Mouse (Mus musculus): Measurements from ENCODE around the gene Irf8. TPM values are rescaled to one million over a fixed set of nuclear protein-coding genes. Genes with fewer than 3 reads are reported as not detected.
"Not testable (repeated sequence)": the region's sequence is repeated elsewhere in the genome, so short reads cannot be mapped to it uniquely, and the experiment has no call there.

Gene Irf8
- total RNA-seq, 4 experiments from 2014 or later: 8.9 to 12.0 (median 10.7) TPM

DNA sequence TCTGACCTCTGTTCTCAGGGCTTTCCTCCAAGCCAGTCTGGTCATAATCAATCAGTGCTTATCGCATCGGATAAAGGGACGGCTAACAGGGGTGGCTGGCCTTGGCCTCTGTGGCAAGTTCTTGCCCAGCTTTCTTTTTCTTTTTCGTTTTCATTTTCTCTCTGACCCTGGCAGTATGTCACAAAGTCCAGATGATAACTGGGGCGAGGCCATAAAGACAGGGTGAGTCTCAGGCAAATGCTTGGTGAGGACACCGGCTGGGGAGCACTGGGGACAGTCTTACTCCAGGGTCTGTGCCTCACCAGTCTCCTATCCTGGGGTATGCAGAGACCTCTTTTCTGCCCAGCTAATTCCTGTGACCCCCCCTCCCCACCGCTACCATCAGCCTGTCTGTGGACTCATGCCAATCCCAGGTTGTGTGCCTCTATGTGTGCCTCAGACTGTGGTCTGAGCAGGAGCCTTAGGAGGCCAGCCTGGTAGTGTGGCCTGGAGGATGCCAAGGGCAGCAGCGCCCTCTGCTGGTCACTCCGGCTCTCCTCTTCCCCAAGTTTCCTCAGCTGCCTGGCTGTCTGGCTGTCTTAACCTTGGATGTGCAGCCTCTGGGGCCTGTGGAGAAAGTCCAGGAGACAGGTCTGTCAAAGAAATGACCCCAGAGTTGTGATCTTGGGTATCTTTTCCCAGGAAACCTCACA lies 59.9 kb downstream of the Irf8 start:
- DNase-seq (ENCODE audit: low spot score in 2 of 2): peak; percentile 67 to 70

DNA sequence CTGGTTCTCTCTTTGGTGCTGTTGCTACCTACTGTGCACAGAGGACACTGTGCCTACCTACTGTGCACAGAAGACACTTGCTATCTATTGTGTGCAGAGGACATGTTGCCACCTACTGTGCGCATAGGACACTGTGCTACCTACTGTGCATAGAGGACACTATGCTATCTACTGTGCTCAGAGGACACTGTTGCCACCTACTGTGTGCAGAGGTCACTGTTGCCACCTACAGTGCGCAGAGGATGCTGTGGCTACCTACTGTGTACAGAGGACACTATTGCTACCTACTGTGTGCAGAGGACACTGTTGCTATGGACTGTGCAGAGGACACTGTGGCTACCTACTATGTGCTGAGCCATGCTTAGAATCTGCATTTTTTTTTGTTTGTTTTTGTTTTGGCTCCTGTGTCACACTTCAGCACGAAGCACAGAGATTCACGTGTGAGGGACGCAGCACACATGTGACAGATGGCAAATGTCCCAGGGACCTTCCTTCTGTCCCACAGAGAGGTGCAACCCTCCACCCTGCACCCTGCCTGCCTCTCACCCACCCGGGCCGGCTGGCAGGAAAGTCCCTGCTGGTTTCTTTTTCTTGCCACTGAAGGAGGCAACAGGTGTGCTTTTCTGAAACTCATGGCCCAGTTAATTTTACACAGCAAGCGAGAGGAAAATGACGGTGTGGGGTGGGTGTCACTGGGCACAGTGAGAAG lies 61.0 kb downstream of the Irf8 start:
- no peak for DNase-seq (ENCODE audit: low spot score in 2 of 2)

- DNase-seq (ENCODE audit: low spot score in 2 of 2): no peak
Observed at GRCm38 (mm10) chr8:120800308-120800865, 64.2 kb downstream of the Irf8 start.

DNA sequence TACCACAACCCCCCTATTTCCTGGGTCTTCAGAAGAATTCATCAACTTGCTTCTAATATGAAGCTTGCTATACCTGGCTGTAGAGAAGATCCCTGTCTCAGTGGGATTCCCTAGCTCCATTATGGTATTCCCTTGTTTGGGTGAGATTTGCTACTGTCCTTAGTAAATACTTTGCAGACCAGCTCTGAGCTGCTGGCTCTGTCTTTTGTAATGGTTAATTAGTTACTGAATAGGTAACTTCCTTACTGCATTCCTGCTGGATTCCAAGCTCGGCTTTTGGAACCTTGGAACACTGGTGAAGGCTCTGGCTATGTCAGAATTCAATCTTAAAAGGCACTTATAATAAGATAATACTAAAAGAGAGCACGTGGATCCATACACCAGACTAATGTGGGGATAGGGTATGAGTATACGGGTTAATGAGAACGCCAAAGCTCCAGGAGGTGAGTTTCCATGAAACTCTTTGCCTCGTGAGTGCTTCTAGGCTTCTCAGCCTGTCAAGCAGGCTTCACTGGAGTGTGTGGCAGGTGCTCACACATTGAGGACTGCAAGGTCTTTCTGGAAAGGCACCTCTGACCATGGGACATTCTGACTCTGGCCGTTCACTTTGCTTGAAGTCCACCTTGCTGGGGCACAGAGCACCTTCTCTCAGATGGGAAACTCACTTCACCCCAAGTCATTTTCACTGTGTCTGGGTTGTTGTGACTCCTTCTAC lies 67.7 kb downstream of the Irf8 start:
- not testable (repeated sequence) for DNase-seq (ENCODE audit: low spot score in 2 of 2)

GRCm38 (mm10) chr8:120804741-120805140 lies 68.6 kb downstream of the Irf8 start:
- no peak for DNase-seq (ENCODE audit: low spot score in 2 of 2)

Other genes starting within 250 kb of the Irf8 start
- gene Gins2, start 147.1 kb upstream of the Irf8 start, total RNA-seq (2022): under 1 TPM in 3 of 4 experiments, not detected in 1; 0.09 to 0.43 (median 0.36) TPM
- 1 to 10 TPM in 2 of 4 experiments, under 1 TPM in 1, not detected in 1; 0.89 to 1.1 (median 1.1) TPM for gene 1190005I06Rik, start 88.7 kb upstream of the Irf8 start, total RNA-seq (2022)
- not detected for gene Gm27021, start 68.3 kb upstream of the Irf8 start, total RNA-seq (2022)
- gene Cox4i1, start 68.1 kb upstream of the Irf8 start, total RNA-seq (2022): 1,000 to 10,000 TPM; 1,398 to 1,509 (median 1,471) TPM
- gene Emc8, start 67.8 kb upstream of the Irf8 start, total RNA-seq (2022): 10 to 100 TPM; 18.7 to 29.5 (median 25.8) TPM